Mouse (Mus musculus): ENCODE results near the gene Cox17. TPM values are rescaled to one million over a fixed set of nuclear protein-coding genes. Genes with fewer than 3 reads are reported as not detected.
A peak's percentile ranks its signal among the peaks of the same experiment; 100 is the strongest.
"Not testable (repeated sequence)": the region's sequence is repeated elsewhere in the genome, so short reads cannot be mapped to it uniquely, and the experiment has no call there.

Gene Cox17
- polyA plus RNA-seq, 1 experiment = 53.2 TPM

GRCm38 (mm10) chr16:38329340-38329739 is 17.5 kb upstream of the Cox17 start:
- Histone ChIP-seq H3K27ac (ENCODE audit: control insufficient read depth, insufficient read depth, low read depth, low read length) (no peak overlapping the region), H3K4me3 (ENCODE audit: control insufficient read depth, low read depth, low read length) (no peak overlapping the region), H3K27me3 (ENCODE audit: control insufficient read depth, insufficient read depth, low read length) (no peaks in the 10 kb centered on the region), H3K4me1 (ENCODE audit: control insufficient read depth, insufficient read depth, low read length) (peaks cover under 1% of the 10 kb centered on the region; the same call in 1 of the 2 replicates), H3K36me3 (ENCODE audit: control insufficient read depth, insufficient read depth, low read length) (no peaks in the 10 kb centered on the region)
- TF ChIP-seq POLR2A (IDR thresholded peaks at IDR 0.05; ENCODE audit: control insufficient read depth, low read depth, low read length) = no peak
- TF ChIP-seq CTCF (IDR thresholded peaks at IDR 0.05; ENCODE audit: control insufficient read depth, insufficient read depth, insufficient replicate concordance, low read depth, low read length) = peak; percentile 56; the same call in 1 of the 2 replicates

- Histone ChIP-seq H3K27ac (ENCODE audit: control insufficient read depth, insufficient read depth, low read depth, low read length) (no peak overlapping the region), H3K36me3 (ENCODE audit: control insufficient read depth, insufficient read depth, low read length) (no peaks in the 10 kb centered on the region), H3K4me1 (ENCODE audit: control insufficient read depth, insufficient read depth, low read length) (no peaks in the 10 kb centered on the region), H3K27me3 (ENCODE audit: control insufficient read depth, insufficient read depth, low read length) (no peaks in the 10 kb centered on the region), H3K4me3 (ENCODE audit: control insufficient read depth, low read depth, low read length) (no peak overlapping the region)
- no peak for TF ChIP-seq POLR2A (IDR thresholded peaks at IDR 0.05; ENCODE audit: control insufficient read depth, low read depth, low read length)
- TF ChIP-seq CTCF (IDR thresholded peaks at IDR 0.05; ENCODE audit: control insufficient read depth, insufficient read depth, insufficient replicate concordance, low read depth, low read length) = no peak
Measured at GRCm38 (mm10) chr16:38334431-38334830, 12.4 kb upstream of the Cox17 start.

- H3K4me3 ChIP-seq (ENCODE audit: control insufficient read depth, low read depth, low read length); H3K36me3 ChIP-seq (ENCODE audit: control insufficient read depth, insufficient read depth, low read length); H3K4me1 ChIP-seq (ENCODE audit: control insufficient read depth, insufficient read depth, low read length); H3K27ac ChIP-seq (ENCODE audit: control insufficient read depth, insufficient read depth, low read depth, low read length); H3K27me3 ChIP-seq (ENCODE audit: control insufficient read depth, insufficient read depth, low read length): not testable (repeated sequence)
Measured at GRCm38 (mm10) chr16:38338077-38338476, 8.7 kb upstream of the Cox17 start.

GRCm38 (mm10) chr16:38341396-38342324 is 5.1 kb upstream of the Cox17 start, which contains the start of gene Maats1:
Gene Maats1, minus strand, starts transcription at chr16:38342143.
- peaks cover 7% of the 10 kb centered on the region for H3K4me1 ChIP-seq (ENCODE audit: control insufficient read depth, insufficient read depth, low read length)
- peak; percentile 68; the same call in 1 of the 2 replicates for TF ChIP-seq POLR2A (IDR thresholded peaks at IDR 0.05; ENCODE audit: control insufficient read depth, low read depth, low read length)
- TF ChIP-seq CTCF (IDR thresholded peaks at IDR 0.05; ENCODE audit: control insufficient read depth, insufficient read depth, insufficient replicate concordance, low read depth, low read length) = no peak
- H3K27me3 ChIP-seq (ENCODE audit: control insufficient read depth, insufficient read depth, low read length) = no peaks in the 10 kb centered on the region
- H3K36me3 ChIP-seq (ENCODE audit: control insufficient read depth, insufficient read depth, low read length) = no peaks in the 10 kb centered on the region
- peak within 1 kb of the TSS; percentile 96 for H3K4me3 ChIP-seq (ENCODE audit: control insufficient read depth, low read depth, low read length)
- H3K27ac ChIP-seq (ENCODE audit: control insufficient read depth, insufficient read depth, low read depth, low read length) = peak within 1 kb of the TSS; percentile 73; the same call in 1 of the 2 replicates

- H3K4me3 ChIP-seq (ENCODE audit: control insufficient read depth, low read depth, low read length) = no peak overlapping the region
- H3K4me1 ChIP-seq (ENCODE audit: control insufficient read depth, insufficient read depth, low read length) = peaks cover 10% of the 10 kb centered on the region
- no peak overlapping the region for H3K27ac ChIP-seq (ENCODE audit: control insufficient read depth, insufficient read depth, low read depth, low read length)
- no peaks in the 10 kb centered on the region for H3K27me3 ChIP-seq (ENCODE audit: control insufficient read depth, insufficient read depth, low read length)
- TF ChIP-seq POLR2A (IDR thresholded peaks at IDR 0.05; ENCODE audit: control insufficient read depth, low read depth, low read length) = no peak
- no peak for TF ChIP-seq CTCF (IDR thresholded peaks at IDR 0.05; ENCODE audit: control insufficient read depth, insufficient read depth, insufficient replicate concordance, low read depth, low read length)
- H3K36me3 ChIP-seq (ENCODE audit: control insufficient read depth, insufficient read depth, low read length) = no peaks in the 10 kb centered on the region; the same call in 1 of the 2 replicates
Measured at GRCm38 (mm10) chr16:38344941-38345725, 1.7 kb upstream of the Cox17 start.

GRCm38 (mm10) chr16:38347588-38347987 is 797 bp downstream of the Cox17 start:
- H3K27ac ChIP-seq (ENCODE audit: control insufficient read depth, insufficient read depth, low read depth, low read length) = no peak overlapping the region
- H3K4me1 ChIP-seq (ENCODE audit: control insufficient read depth, insufficient read depth, low read length) = peaks cover 3% of the 10 kb centered on the region; the same call in 1 of the 2 replicates
- no peak for TF ChIP-seq POLR2A (IDR thresholded peaks at IDR 0.05; ENCODE audit: control insufficient read depth, low read depth, low read length)
- no peak for TF ChIP-seq CTCF (IDR thresholded peaks at IDR 0.05; ENCODE audit: control insufficient read depth, insufficient read depth, insufficient replicate concordance, low read depth, low read length)

GRCm38 (mm10) chr16:38348217-38348761 is 1.5 kb downstream of the Cox17 start:
- TF ChIP-seq CTCF (IDR thresholded peaks at IDR 0.05; ENCODE audit: control insufficient read depth, insufficient read depth, insufficient replicate concordance, low read depth, low read length) (no peak), POLR2A (IDR thresholded peaks at IDR 0.05; ENCODE audit: control insufficient read depth, low read depth, low read length) (no peak)
- no peak overlapping the region for H3K4me3 ChIP-seq (ENCODE audit: control insufficient read depth, low read depth, low read length)
- H3K36me3 ChIP-seq (ENCODE audit: control insufficient read depth, insufficient read depth, low read length) = no peaks in the 10 kb centered on the region; the same call in 1 of the 2 replicates
- no peak overlapping the region for H3K27ac ChIP-seq (ENCODE audit: control insufficient read depth, insufficient read depth, low read depth, low read length)
- H3K27me3 ChIP-seq (ENCODE audit: control insufficient read depth, insufficient read depth, low read length) = no peaks in the 10 kb centered on the region
- H3K4me1 ChIP-seq (ENCODE audit: control insufficient read depth, insufficient read depth, low read length) = peaks cover 3% of the 10 kb centered on the region; the same call in 1 of the 2 replicates

More at GRCm38 (mm10) chr16:38347588-38347987, 797 bp downstream of the Cox17 start:
- Histone ChIP-seq H3K4me3 (ENCODE audit: control insufficient read depth, low read depth, low read length) (no peak overlapping the region), H3K27me3 (ENCODE audit: control insufficient read depth, insufficient read depth, low read length) (no peaks in the 10 kb centered on the region), H3K36me3 (ENCODE audit: control insufficient read depth, insufficient read depth, low read length) (no peaks in the 10 kb centered on the region; the same call in 1 of the 2 replicates)

Data from testis, adult 2 months (tissue).